Mouse (Mus musculus) thymus, postnatal 25 days (tissue): ENCODE results near the gene Cym.

Source experiments
- DNase-seq: peaks from one replicate; pipeline ENCODE4 v3.0.0; 2022

The Cym gene

GRCm38 (mm10) chr3:107221608-107222007 is at the start of gene Cym:
Gene Cym (minus strand): TSS chr3:107221732.
- no peak for DNase-seq

GRCm38 (mm10) chr3:107266814-107267345 is 45.3 kb upstream of the Cym start:
- DNase-seq = no peak

- DNase-seq = no peak
Measured at GRCm38 (mm10) chr3:107261851-107262165, 40.3 kb upstream of the Cym start.

- DNase-seq = peak; percentile 40
Measured at GRCm38 (mm10) chr3:107260956-107261850, 39.7 kb upstream of the Cym start.

GRCm38 (mm10) chr3:107257924-107258323 is 36.4 kb upstream of the Cym start:
- no peak for DNase-seq

GRCm38 (mm10) chr3:107256724-107257123 is 35.2 kb upstream of the Cym start:
- no peak for DNase-seq

- no peak for DNase-seq
Measured at GRCm38 (mm10) chr3:107255992-107256391, 34.5 kb upstream of the Cym start.

GRCm38 (mm10) chr3:107253925-107254324 is 32.4 kb upstream of the Cym start:
- no peak for DNase-seq

- no peak for DNase-seq
Measured at GRCm38 (mm10) chr3:107252035-107252434, 30.5 kb upstream of the Cym start.

- no peak for DNase-seq
Measured at GRCm38 (mm10) chr3:107250320-107250719, 28.8 kb upstream of the Cym start.

- no peak for DNase-seq
Measured at GRCm38 (mm10) chr3:107249042-107249441, 27.5 kb upstream of the Cym start.

- no peak for DNase-seq
Measured at GRCm38 (mm10) chr3:107246876-107247275, 25.3 kb upstream of the Cym start.

GRCm38 (mm10) chr3:107241389-107242094 is 20.0 kb upstream of the Cym start:
- DNase-seq = no peak

- no peak for DNase-seq
Measured at GRCm38 (mm10) chr3:107239607-107240006, 18.1 kb upstream of the Cym start, which contains the start of gene Prok1. Gene Prok1 (minus strand): TSS chr3:107239707.

GRCm38 (mm10) chr3:107238471-107238980 is 17.0 kb upstream of the Cym start:
- no peak for DNase-seq

GRCm38 (mm10) chr3:107238051-107238450 is 16.5 kb upstream of the Cym start:
- no peak for DNase-seq

GRCm38 (mm10) chr3:107233945-107234344 is 12.4 kb upstream of the Cym start:
- no peak for DNase-seq

GRCm38 (mm10) chr3:107233351-107233813 is 11.8 kb upstream of the Cym start:
- peak; percentile 82 for DNase-seq

GRCm38 (mm10) chr3:107231202-107231601 is 9.7 kb upstream of the Cym start:
- DNase-seq = no peak

GRCm38 (mm10) chr3:107230527-107230926 is 9.0 kb upstream of the Cym start, which contains the start of gene A630076J17Rik:
Gene A630076J17Rik (plus strand): TSS chr3:107230614.
- DNase-seq = no peak

GRCm38 (mm10) chr3:107229822-107230221 is 8.3 kb upstream of the Cym start:
- no peak for DNase-seq

- no peak for DNase-seq
Measured at GRCm38 (mm10) chr3:107229221-107229620, 7.7 kb upstream of the Cym start.

GRCm38 (mm10) chr3:107225820-107226219 is 4.3 kb upstream of the Cym start:
- no peak for DNase-seq
